ENCODE assay signal across 19 mouse cellular contexts in the genomic region with DNA sequence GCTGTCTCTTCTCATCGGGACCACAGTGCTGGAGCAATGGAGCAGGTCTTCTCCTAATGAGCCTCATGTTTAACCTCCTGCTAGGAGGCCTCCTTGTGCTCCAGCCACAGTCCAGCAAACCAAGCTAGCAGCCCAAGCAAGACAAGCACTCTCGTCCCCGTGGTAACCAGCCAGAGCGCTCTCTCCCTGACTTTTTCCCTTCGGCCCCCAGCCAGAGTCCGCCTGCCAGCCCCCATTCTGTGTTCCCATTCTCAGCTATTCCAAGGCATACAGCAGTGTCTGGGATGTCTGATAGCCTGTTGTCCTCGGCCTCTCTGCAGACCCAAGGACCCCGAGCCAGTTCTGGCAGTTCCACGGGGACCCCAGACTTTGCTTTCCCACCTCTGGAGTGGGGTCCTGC. TPM values are rescaled to one million over a fixed set of nuclear protein-coding genes. Genes with fewer than 3 reads are reported as not detected.
"Had no signal": no experiment of that assay in that cellular context is flagged by ENCODE, and none has a peak within 500 bp of the region (broad histone marks: within the 10 kb centered on the region; RNA-seq: fewer than 3 reads in every experiment).

No protein-coding gene starts in this region.

- DNase-seq: kidney, adult 18-20 months; kidney, postnatal 10 days; kidney, postnatal 4 days; lung, adult 2 months; lung, postnatal 36 days; right cerebral cortex, adult 18-20 months; right cerebral cortex, postnatal 25 days; thymus, postnatal 36 days had no signal

- H3K4me2 ChIP-seq: liver, embryonic 11.5 days; liver, embryonic 15.5 days; neural tube, embryonic 13.5 days had no signal

- H3K27me3 ChIP-seq: liver, embryonic 15.5 days had no signal

- H3K4me3 ChIP-seq: layer of hippocampus, adult 2 months; limb, embryonic 10.5 days; liver, embryonic 15.5 days; neural tube, embryonic 13.5 days had no signal

- H3K36me3 ChIP-seq: limb, embryonic 10.5 days; liver, embryonic 15.5 days; neural tube, embryonic 13.5 days had no signal

- ATAC-seq: lung, postnatal 0 days had no signal

- H3K9ac ChIP-seq: liver, embryonic 15.5 days; neural tube, embryonic 13.5 days had no signal

- H3K27ac ChIP-seq: layer of hippocampus, adult 2 months; limb, embryonic 10.5 days; liver, embryonic 15.5 days; neural tube, embryonic 13.5 days had no signal

- H3K9me3 ChIP-seq: limb, embryonic 10.5 days; liver, embryonic 15.5 days; neural tube, embryonic 13.5 days had no signal

- H3K4me1 ChIP-seq: liver, embryonic 15.5 days had no signal

RNA-seq across cellular contexts. Expression of gene A230072I06Rik, which starts 38.5 kb away (rescaled TPM):
- total RNA-seq: layer of hippocampus, adult 2 months; megakaryocyte progenitor cell, adult 5-6 weeks had no signal
- polyA plus RNA-seq: kidney, embryonic 14.5 days; limb, embryonic 10.5 days; limb, embryonic 14.5 days; liver, embryonic 11.5 days; liver, embryonic 15.5 days; lung, adult 2 months; lung, postnatal 0 days; neural tube, embryonic 13.5 days; small intestine, adult 2 months; thymus, postnatal 0 days had no signal
